Mouse (Mus musculus) ES-E14 (cell line): ENCODE results near the gene Nrxn3. TPM values are rescaled to one million over a fixed set of nuclear protein-coding genes. Genes with fewer than 3 reads are reported as not detected.

Source experiments
- DNase-seq: peaks from one replicate; pipeline ENCODE4 v3.0.0-alpha.2; 2013; ENCODE audit warnings: low read depth, low spot score
- H3K27ac ChIP-seq: 2 replicates; pipeline ENCODE4 v1.5.1; 2012; ENCODE audit warnings: low read depth, mild to moderate bottlenecking, low read length, moderate library complexity, mixed read lengths; ENCODE audit not compliant: poor library complexity, insufficient read depth, severe bottlenecking
- H3K36me3 ChIP-seq: 2 replicates; pipeline ENCODE4 v1.6.1; 2012; ENCODE audit warnings: mild to moderate bottlenecking, low read length, moderate library complexity, mixed read lengths; ENCODE audit not compliant: control insufficient read depth, poor library complexity, insufficient read depth, severe bottlenecking
- H3K4me1 ChIP-seq, 2 experiments: fragments of 150-350 bp in 1 of 2; sonication (generic) in 1 of 2; 2 replicates each; pipeline ENCODE4 v1.6.1; 2012; ENCODE audit warnings: low read length in 2 of 2, mild to moderate bottlenecking in 1 of 2, mixed read lengths in 1 of 2; ENCODE audit not compliant: control insufficient read depth in 2 of 2, insufficient read depth in 2 of 2, poor library complexity in 1 of 2
- H3K4me3 ChIP-seq, 2 experiments: fragments of 150-350 bp in 1 of 2; sonication (generic) in 1 of 2; 2 replicates each; pipeline ENCODE4 v1.5.1; 2012; ENCODE audit warnings: low read length in 2 of 2, low read depth in 1 of 2, mild to moderate bottlenecking in 1 of 2, mixed read lengths in 1 of 2; ENCODE audit not compliant: insufficient read depth in 1 of 2, poor library complexity in 1 of 2, severe bottlenecking in 1 of 2
- H3K9ac ChIP-seq: 2 replicates; pipeline ENCODE4 v1.6.1; 2012; ENCODE audit warnings: low read depth, mild to moderate bottlenecking, low read length, mixed read lengths; ENCODE audit not compliant: poor library complexity, insufficient read depth, severe bottlenecking
- H3K9me3 ChIP-seq: fragments of 150-350 bp; sonication (generic); 2 replicates; pipeline ENCODE4 v1.6.1; 2012; ENCODE audit warnings: low read depth, mild to moderate bottlenecking, low read length; ENCODE audit not compliant: control insufficient read depth, insufficient read depth
- CHD2 ChIP-seq: IDR thresholded peaks from 2 replicates; pipeline ENCODE4 v1.6.1; 2014; ENCODE audit warnings: mild to moderate bottlenecking, low read depth, low read length, inconsistent platforms
- HCFC1 ChIP-seq: IDR thresholded peaks from 2 replicates; pipeline ENCODE4 v1.6.1; 2012; ENCODE audit warnings: low read length, inconsistent platforms, borderline replicate concordance; ENCODE audit not compliant: insufficient read depth
- MAFK ChIP-seq: IDR thresholded peaks from 2 replicates; pipeline ENCODE4 v1.6.1; 2014; ENCODE audit warnings: mild to moderate bottlenecking, low read depth, low read length, inconsistent platforms; ENCODE audit not compliant: insufficient read depth
- ZC3H11A ChIP-seq: IDR thresholded peaks from 2 replicates; pipeline ENCODE4 v1.6.1; 2012; ENCODE audit warnings: low read depth, mild to moderate bottlenecking, inconsistent platforms, low read length, borderline replicate concordance
- ZNF384 ChIP-seq: IDR thresholded peaks from 2 replicates; pipeline ENCODE4 v1.6.1; 2012; ENCODE audit warnings: low read depth, low read length, inconsistent platforms
- in situ Hi-C, 2 experiments: fragments of 600-800 bp; cut with MboI; formaldehyde crosslinking; loops; one replicate each; pipeline ENCODE4 v1.15.1; 2025; ENCODE audit warnings: low sequenced_read_pairs in 2 of 2, inconsistent platforms in 1 of 2; ENCODE audit not compliant: unreplicated experiment in 2 of 2
- total RNA-seq: library from RNA; depleted of rRNA; stranded (reverse); fragments of 300-350 nt; gene quantifications from 2 replicates; pipeline ENCODE4 v1.2.3, GENCODE M21; 2012

Gene Nrxn3
- total RNA-seq, 1 experiment = 0.13 TPM

GRCm38 (mm10) chr12:89109779-89110335, 387.2 kb downstream of the Nrxn3 start:
- in situ Hi-C loops = no loop called here
- no peak overlapping the region for H3K9ac ChIP-seq
- H3K4me3 ChIP-seq = no peak overlapping the region
- H3K36me3 ChIP-seq = no peaks in the 10 kb centered on the region
- DNase-seq = no peak
- H3K4me1 ChIP-seq = no peaks in the 10 kb centered on the region
- H3K9me3 ChIP-seq = no peaks in the 10 kb centered on the region
- no peak for TF ChIP-seq ZNF384
- no peak for TF ChIP-seq HCFC1
- TF ChIP-seq ZC3H11A = no peak
- no peak for TF ChIP-seq CHD2
- TF ChIP-seq MAFK = no peak
- H3K27ac ChIP-seq = no peak overlapping the region

DNA sequence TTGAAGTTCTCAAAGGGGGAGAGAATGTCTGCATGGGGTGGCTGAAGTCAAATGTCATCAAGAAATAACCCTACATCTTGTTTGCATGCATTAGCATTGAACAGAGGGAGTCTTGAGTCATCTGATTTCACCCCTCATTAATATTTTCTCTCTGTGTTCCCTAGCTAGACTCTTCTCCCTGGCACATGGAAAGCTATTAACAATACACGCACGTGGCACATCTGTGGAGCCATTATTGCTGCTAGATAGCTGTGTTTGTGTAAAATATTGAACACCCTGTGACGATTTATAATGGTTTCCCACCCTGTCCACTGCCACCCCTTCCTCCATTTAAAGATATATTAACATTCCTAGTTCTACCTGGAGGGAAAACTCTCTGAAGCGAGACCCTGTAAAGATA, 405.9 kb downstream of the Nrxn3 start:
- no peak overlapping the region for H3K4me3 ChIP-seq
- no peaks in the 10 kb centered on the region for H3K4me1 ChIP-seq
- H3K9me3 ChIP-seq = no peaks in the 10 kb centered on the region
- H3K36me3 ChIP-seq = no peaks in the 10 kb centered on the region
- no peak overlapping the region for H3K27ac ChIP-seq
- H3K9ac ChIP-seq = no peak overlapping the region
- no peak for DNase-seq
- in situ Hi-C loops = no loop called here
- TF ChIP-seq HCFC1 = no peak
- no peak for TF ChIP-seq MAFK
- TF ChIP-seq ZC3H11A = no peak
- TF ChIP-seq CHD2 = no peak
- TF ChIP-seq ZNF384 = no peak

- Histone ChIP-seq H3K9ac (no peak overlapping the region), H3K36me3 (no peaks in the 10 kb centered on the region), H3K27ac (no peak overlapping the region), H3K4me3 (no peak overlapping the region), H3K4me1 (no peaks in the 10 kb centered on the region), H3K9me3 (no peaks in the 10 kb centered on the region)
- DNase-seq = peak; percentile 13
- in situ Hi-C loops = no loop called here
- no peak for TF ChIP-seq ZNF384
- no peak for TF ChIP-seq HCFC1
- TF ChIP-seq MAFK = no peak
- no peak for TF ChIP-seq ZC3H11A
- no peak for TF ChIP-seq CHD2
These were observed 406.6 kb downstream of the Nrxn3 start for GRCm38 (mm10) chr12:89129139-89129907.

DNA sequence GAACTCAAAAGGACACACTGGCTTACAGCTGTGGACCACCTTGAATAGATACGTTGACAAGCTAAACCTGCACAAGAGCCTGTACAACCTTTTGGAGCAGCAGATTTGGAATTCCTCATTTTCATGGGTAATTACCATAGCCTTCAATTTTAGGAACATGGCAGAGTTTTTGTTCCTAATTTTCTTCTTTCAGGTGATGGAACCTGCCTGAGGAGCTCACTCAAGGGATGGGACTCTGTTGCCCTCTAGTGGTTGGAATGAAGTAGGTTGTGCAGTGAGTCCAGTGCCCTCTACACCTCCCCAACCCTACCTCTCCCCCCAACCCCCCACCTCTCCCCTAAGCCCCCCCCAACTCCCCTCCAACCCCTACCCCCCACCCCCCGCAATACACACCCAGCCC, 411.7 kb downstream of the Nrxn3 start:
- no peak overlapping the region for H3K4me3 ChIP-seq
- in situ Hi-C loops = no loop called here
- H3K36me3 ChIP-seq = no peaks in the 10 kb centered on the region
- H3K9me3 ChIP-seq = no peaks in the 10 kb centered on the region
- no peak overlapping the region for H3K9ac ChIP-seq
- H3K27ac ChIP-seq = no peak overlapping the region
- TF ChIP-seq ZC3H11A (peak; percentile 45; the same call in 1 of the 2 replicates), HCFC1 (no peak), CHD2 (no peak), MAFK (no peak)
- peak; percentile 47 for DNase-seq
- no peaks in the 10 kb centered on the region for H3K4me1 ChIP-seq

DNA sequence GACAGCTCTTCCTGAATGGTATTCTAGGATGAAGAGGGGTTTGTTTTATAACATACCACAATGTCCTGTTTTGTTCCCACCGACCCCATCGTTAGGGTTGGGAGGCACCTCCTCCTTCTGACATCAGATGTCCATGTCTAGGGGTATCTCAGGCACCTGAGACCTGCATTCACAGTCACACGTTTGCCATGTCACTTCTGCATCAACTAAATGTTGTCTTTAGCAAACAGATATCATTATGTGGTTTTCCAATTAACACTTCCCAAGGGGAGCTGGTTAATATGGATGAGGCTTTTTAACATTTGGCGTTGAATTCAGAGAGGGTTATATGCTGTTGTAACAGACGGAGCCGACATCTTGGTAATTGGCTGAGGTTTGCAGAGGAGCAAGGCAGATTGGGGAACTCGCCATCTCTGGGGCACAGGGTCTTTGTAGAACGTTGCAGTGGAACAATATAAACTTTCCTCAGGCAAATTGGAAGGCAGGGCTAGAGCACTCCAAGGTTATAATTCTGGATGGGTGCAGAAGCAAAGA, 412.2 kb downstream of the Nrxn3 start:
- no peaks in the 10 kb centered on the region for H3K9me3 ChIP-seq
- H3K9ac ChIP-seq = no peak overlapping the region
- no peaks in the 10 kb centered on the region for H3K36me3 ChIP-seq
- no peaks in the 10 kb centered on the region for H3K4me1 ChIP-seq
- no peak overlapping the region for H3K4me3 ChIP-seq
- in situ Hi-C loops = no loop called here
- TF ChIP-seq HCFC1 (no peak), ZNF384 (no peak), CHD2 (no peak), ZC3H11A (no peak), MAFK (no peak)
- no peak for DNase-seq
- no peak overlapping the region for H3K27ac ChIP-seq
